Mouse (Mus musculus) neural tube, embryonic 14.5 days (tissue): ENCODE results near the gene Camk2g. TPM values are rescaled to one million over a fixed set of nuclear protein-coding genes. Genes with fewer than 3 reads are reported as not detected.

Experiments used
- ATAC-seq: fragments of 200-750 bp; cut with Nextera tagmentation; 2 replicates; pipeline ENCODE4 v1.8.0; 2017; ENCODE audit warnings: low read depth, mild to moderate bottlenecking, moderate TSS enrichment, moderate library complexity
- H3K27ac ChIP-seq: fragments of 300-500 bp; sonication (generic); 2 replicates; pipeline ENCODE4 v1.5.1; 2014; ENCODE audit warnings: low read depth, mild to moderate bottlenecking, control low read depth, low read length, moderate library complexity, mixed read lengths
- H3K27me3 ChIP-seq: fragments of 300-500 bp; sonication (generic); 2 replicates; pipeline ENCODE4 v1.6.1; 2014; ENCODE audit warnings: low read length; ENCODE audit not compliant: control insufficient read depth, insufficient read depth
- H3K36me3 ChIP-seq: fragments of 300-500 bp; sonication (generic); 2 replicates; pipeline ENCODE4 v1.6.1; 2014; ENCODE audit warnings: low read length, mixed read lengths; ENCODE audit not compliant: control insufficient read depth, insufficient read depth
- H3K4me1 ChIP-seq: fragments of 300-500 bp; sonication (generic); 2 replicates; pipeline ENCODE4 v1.6.1; 2014; ENCODE audit warnings: low read length; ENCODE audit not compliant: control insufficient read depth, insufficient read depth
- H3K4me2 ChIP-seq: fragments of 300-500 bp; sonication (generic); 2 replicates; pipeline ENCODE4 v1.6.1; 2014; ENCODE audit warnings: mild to moderate bottlenecking, low read depth, low read length, control low read depth
- H3K4me3 ChIP-seq: fragments of 300-500 bp; sonication (generic); 2 replicates; pipeline ENCODE4 v1.5.1; 2014; ENCODE audit warnings: low read depth, low read length, control low read depth, mixed read lengths
- H3K9ac ChIP-seq: fragments of 300-500 bp; sonication (generic); replicated peaks from 2 replicates; pipeline ENCODE4 v1.6.1; 2014; ENCODE audit warnings: low read depth, mild to moderate bottlenecking, control low read depth, low read length, mixed read lengths
- H3K9me3 ChIP-seq: fragments of 300-500 bp; sonication (generic); 2 replicates; pipeline ENCODE4 v1.6.1; 2016; ENCODE audit warnings: low read length; ENCODE audit not compliant: control insufficient read depth
- WGBS: fragments of 180-500 bp; shearing (Covaris S2); extraction: QIAGEN DNeasy Blood & Tissue Kit; methylation state at CpG from one replicate; pipeline ENCODE4 v1.1.7; 2014; 5-methylcytosine and 5-hydroxymethylcytosine counted together
- polyA plus RNA-seq: library from polyadenylated mRNA; unstranded; fragments of >200 nt; fragmentation: Nextera tagmentation; extraction: Ambion mirVana; gene quantifications from 2 replicates; pipeline ENCODE4 v1.2.1, GENCODE M21; 2014

Gene Camk2g
- polyA plus RNA-seq, 1 experiment from 2014 or later = 232 TPM

DNA sequence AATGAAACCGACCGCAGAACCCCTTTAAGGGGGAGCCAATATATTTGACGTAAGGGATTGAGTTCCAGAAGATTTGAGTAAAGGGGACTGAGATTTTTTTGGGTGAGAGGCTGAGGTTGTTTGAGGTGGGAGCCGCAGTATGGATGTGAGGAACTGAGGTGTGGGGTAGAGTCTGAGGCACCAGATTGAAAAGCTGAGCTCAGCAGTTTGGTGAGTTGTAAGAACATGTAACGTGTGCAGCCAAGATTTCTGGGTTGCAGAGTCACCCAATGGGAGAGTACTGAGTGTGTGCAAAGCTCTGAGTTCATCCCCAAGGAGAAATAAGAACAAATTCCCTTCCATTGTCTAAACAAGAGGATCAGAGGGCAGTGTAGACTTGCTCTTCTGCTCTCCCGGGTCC is 4.4 kb upstream of the Camk2g start:
- Histone ChIP-seq H3K36me3 (no peaks in the 10 kb centered on the region), H3K4me3 (no peak overlapping the region), H3K27ac (no peak overlapping the region), H3K9me3 (no peaks in the 10 kb centered on the region), H3K4me1 (peaks cover 13% of the 10 kb centered on the region; the same call in 1 of the 2 replicates), H3K4me2 (no peak overlapping the region), H3K9ac (no peak overlapping the region), H3K27me3 (no peaks in the 10 kb centered on the region)
- WGBS = 86% methylated on average over 6 of the region's 6 CpGs
- no peak for ATAC-seq

DNA sequence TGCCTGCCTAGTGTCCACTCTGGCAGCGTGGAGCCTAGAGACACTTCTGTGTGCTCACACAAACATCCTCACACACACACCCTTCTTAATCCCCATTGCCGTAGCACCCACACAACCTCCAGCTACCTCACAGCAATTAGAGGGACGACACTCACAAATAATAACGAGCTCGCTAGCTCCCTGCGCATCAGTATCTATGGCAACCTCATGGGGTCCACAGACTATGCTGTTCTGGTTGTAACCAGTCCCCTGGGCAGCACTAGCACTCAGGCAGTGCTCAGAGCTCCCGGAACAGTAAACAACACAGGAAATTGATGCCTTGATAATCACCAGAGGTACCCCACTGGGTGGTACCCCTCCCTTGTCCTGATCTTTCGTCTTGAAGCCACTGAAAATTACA is 2.8 kb upstream of the Camk2g start:
- ATAC-seq = peak; percentile 52; the same call in 1 of the 2 replicates
- Histone ChIP-seq H3K36me3 (no peaks in the 10 kb centered on the region), H3K9ac (0 out of 2 replicates have a peak overlapping the region, but pooled peaks have one; percentile 11), H3K4me2 (peak overlapping the region; percentile 23; the same call in 1 of the 2 replicates), H3K27me3 (no peaks in the 10 kb centered on the region), H3K4me3 (no peak overlapping the region), H3K4me1 (peaks cover 20% of the 10 kb centered on the region), H3K9me3 (no peaks in the 10 kb centered on the region), H3K27ac (0 out of 2 replicates have a peak overlapping the region, but pooled peaks have one; percentile 29)
- WGBS = 17% methylated on average over 8 of the region's 8 CpGs

DNA sequence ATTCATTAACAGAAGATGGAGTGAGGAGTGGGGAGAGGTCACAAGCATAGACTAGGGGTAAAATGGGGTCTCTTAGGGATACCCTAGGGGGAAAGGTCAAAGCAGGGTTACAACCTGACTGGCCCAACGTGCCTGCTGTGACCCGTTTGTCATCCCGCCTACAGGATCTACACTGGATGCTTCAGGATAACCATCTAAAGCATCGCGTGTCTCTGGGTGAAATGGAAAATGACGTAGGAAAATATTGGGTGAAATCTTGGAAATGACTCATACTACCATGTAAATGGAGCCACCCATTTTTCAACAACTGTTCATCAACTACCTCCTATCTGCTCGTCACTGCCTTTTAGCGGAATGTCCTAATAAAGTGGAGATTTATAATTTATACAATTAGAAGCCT is 2.3 kb upstream of the Camk2g start:
- Histone ChIP-seq H3K9ac (no peak overlapping the region), H3K9me3 (no peaks in the 10 kb centered on the region), H3K4me3 (no peak overlapping the region), H3K4me1 (peaks cover 24% of the 10 kb centered on the region), H3K27ac (0 out of 2 replicates have a peak overlapping the region, but pooled peaks have one; percentile 29), H3K27me3 (no peaks in the 10 kb centered on the region), H3K4me2 (no peak overlapping the region), H3K36me3 (peaks cover 3% of the 10 kb centered on the region; the same call in 1 of the 2 replicates)
- WGBS = 72% methylated on average over 8 of the region's 8 CpGs
- no peak for ATAC-seq

DNA sequence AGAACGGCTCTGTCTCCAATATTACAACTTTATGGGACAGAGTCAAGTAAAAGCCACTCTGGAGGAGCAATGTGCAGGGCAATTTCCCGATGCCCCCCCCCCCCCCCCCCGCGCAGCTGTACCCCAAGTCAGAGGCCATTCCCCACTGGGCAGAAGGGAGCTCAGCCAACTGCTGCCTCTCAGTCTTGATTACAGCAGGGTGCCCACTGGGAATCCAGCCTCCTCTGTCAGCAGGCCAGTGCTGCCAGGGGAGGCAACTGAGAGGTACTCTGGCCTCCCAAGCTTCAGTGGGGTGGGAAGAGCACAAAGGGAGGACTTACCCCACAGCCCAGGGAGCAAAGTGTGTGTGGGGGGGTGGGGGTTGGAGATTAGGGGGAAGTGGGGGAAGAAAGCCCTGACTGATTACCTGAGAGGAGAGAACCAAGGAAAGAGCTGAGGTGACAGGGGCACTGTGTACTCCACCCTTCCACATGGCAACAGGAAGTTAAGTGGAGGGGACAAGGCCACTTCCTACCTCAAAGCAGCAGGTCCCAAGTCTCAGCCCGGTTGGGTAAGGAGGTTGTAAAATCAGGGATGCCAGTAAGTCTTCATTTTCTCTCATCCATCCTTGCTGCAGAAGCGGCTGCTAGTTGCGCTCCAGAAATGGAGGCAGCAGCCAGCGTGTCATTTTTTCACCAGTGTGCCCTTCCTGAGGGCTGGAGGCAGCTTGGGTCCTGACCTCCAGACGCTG is 1.7 kb upstream of the Camk2g start:
- Histone ChIP-seq H3K9me3 (no peaks in the 10 kb centered on the region), H3K9ac (no peak overlapping the region)
- 29% methylated on average over 9 of the region's 9 CpGs for WGBS

DNA sequence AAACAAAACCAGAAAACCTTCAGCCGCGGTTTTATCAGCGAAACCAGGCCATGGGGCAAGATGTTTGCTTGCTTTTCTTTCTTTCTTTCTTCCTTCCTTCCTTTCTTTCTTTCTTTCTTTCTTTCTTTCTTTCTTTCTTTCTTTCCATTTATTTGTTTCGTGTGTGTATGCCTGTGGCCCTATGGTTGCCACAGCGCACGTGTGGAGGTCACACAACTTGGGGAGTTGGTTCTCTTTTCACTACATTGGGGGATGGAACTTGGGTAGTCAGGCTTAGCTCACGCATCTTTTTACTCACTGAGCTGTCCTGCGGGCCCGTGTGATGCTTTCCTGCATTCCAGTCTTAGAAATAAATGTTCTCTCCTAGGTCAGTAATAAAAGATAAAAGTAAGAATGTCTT is 701 bp upstream of the Camk2g start:
- 8% methylated on average over 9 of the region's 9 CpGs for WGBS
- Histone ChIP-seq H3K36me3 (peaks cover 7% of the 10 kb centered on the region), H3K9me3 (no peaks in the 10 kb centered on the region), H3K4me1 (peaks cover 24% of the 10 kb centered on the region), H3K27me3 (no peaks in the 10 kb centered on the region), H3K4me2 (peak overlapping the region; percentile 74), H3K4me3 (peak overlapping the region; percentile 71), H3K27ac (no peak overlapping the region), H3K9ac (no peak overlapping the region)
- no peak for ATAC-seq

More for the DNA sequence above, 1.7 kb upstream of the Camk2g start:
- Histone ChIP-seq H3K27me3 (no peaks in the 10 kb centered on the region), H3K4me2 (no peak overlapping the region), H3K27ac (no peak overlapping the region), H3K36me3 (peaks cover 7% of the 10 kb centered on the region; the same call in 1 of the 2 replicates), H3K4me1 (peaks cover 24% of the 10 kb centered on the region), H3K4me3 (no peak overlapping the region)
- no peak for ATAC-seq

DNA sequence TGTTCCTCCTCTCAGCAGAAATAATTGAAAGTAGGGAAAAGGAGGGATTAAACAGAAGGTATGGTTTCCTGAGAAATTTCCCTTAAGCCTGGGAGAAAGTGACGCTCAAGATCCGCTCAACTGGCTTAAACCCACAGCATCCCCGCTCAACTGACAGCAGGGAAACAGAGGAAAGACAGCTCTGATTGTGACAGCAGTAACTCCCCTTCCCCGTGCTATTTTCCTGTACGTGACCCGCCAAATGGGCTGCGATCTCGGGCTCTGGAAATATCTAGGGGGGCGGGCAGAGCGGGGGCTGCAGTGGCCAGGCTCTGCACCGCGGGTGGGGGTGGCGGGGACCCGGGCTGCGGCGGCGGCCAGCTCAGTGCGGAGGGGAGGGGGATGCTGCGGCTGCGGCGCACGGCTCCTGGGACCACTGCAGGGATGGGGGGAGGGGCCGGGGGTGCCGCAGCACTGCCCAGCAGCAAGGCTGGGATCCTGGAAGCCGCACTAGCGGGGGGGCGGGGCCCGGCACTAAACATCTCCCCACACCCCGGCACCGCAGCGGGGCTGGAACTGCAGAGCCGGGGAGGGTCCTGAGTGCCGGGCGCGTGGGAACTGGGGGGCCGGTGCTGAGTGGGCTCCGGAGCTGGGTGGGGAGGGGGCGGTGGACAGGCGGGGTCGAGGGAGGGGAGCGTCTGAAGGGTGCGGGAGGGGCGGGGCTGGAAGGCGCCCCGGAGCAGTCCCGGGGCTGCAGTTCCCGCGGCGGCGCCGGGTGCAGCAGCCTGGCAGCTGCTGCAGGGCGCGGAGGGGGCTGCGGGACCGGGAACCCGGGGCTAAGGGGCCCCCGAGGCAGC is 748 bp downstream of the Camk2g start:
- Histone ChIP-seq H3K4me1 (peaks cover 24% of the 10 kb centered on the region), H3K36me3 (peaks cover 8% of the 10 kb centered on the region), H3K9ac (peak overlapping the region; percentile 85), H3K27me3 (no peaks in the 10 kb centered on the region), H3K9me3 (no peaks in the 10 kb centered on the region), H3K27ac (peak overlapping the region; percentile 83), H3K4me2 (peak overlapping the region; percentile 74), H3K4me3 (peak overlapping the region; percentile 71)
- peak; percentile 66 for ATAC-seq
- WGBS = under 1% methylated on average over 44 of the region's 57 CpGs

DNA sequence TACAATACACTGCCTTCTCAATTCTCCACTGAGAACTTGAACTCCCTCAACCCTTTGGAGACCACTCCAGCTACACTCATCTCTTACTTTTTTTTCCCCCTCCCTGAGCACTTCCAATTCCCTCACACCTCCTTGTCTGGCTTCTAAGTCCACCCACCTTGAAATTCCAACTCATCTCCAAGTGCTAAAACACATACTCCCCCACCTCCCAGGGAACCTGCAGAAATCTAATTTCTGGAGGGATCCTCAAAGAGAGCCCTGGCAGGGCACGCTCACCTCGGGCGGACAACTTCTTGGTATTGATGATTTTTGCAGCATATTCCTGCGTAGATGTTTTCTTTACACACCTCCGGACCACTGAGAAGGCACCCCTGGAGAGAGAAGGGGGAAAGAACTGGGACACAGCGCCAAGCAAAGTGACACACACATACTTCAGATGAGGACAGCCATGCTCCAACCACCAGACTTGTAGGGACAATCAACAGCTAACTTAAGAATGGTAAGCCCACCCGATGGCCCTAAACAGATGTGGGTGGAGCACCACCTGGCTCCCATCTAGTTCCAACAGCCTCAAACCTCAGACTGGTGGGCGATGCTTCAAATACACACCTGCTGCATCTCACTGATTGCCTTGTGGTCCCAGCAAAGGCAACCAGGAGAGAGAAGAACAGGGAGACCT is 1.5 kb downstream of the Camk2g start:
- ATAC-seq = no peak
- peaks cover 15% of the 10 kb centered on the region for H3K36me3 ChIP-seq
- peak overlapping the region; percentile 71 for H3K4me3 ChIP-seq
- no peak overlapping the region; the same call in 1 of the 2 replicates for H3K27ac ChIP-seq
- no peaks in the 10 kb centered on the region for H3K9me3 ChIP-seq
- H3K9ac ChIP-seq = peak overlapping the region; percentile 85
- H3K27me3 ChIP-seq = no peaks in the 10 kb centered on the region
- WGBS = 71% methylated on average over 8 of the region's 8 CpGs
- H3K4me2 ChIP-seq = peak overlapping the region; percentile 74
- H3K4me1 ChIP-seq = peaks cover 25% of the 10 kb centered on the region

DNA sequence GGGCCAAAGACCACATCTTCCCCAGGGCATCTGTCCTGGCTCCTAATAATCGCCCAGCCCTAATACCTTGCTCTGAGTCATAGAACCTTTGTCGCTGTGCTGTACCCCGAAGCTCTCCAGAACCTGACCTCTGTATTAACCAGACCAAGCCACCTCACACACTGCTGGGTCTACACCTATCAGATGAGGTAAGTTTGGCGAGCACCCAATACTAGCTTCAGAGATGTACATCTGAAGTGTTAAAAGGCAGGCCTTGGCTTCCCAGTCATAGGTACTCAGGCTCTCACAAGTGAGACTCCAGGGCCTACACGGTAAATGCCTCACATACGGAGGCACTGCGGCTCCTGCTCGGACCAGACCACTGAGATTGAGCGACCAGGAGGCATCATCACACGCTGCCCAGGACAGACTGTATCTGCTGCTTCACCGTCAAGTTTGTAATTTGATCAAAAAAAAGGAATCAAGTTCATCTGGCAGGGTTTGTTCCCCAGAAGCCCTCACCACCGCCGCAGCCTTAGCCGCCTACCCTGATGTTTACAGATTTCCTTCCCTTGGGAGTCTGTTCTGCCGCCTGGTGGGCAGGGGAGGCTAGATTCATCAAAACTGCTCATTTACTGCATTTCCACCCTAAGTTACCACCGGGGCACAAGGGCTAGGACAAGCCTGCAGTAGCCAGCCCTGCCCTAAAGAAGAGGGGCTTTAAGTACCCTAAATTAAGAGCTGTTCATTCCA is 2.2 kb downstream of the Camk2g start:
- no peak overlapping the region for H3K4me3 ChIP-seq
- peaks cover 16% of the 10 kb centered on the region for H3K36me3 ChIP-seq
- no peak for ATAC-seq
- H3K9me3 ChIP-seq = no peaks in the 10 kb centered on the region
- H3K27me3 ChIP-seq = no peaks in the 10 kb centered on the region
- H3K4me2 ChIP-seq = no peak overlapping the region; the same call in 1 of the 2 replicates
- H3K9ac ChIP-seq = no peak overlapping the region
- peaks cover 27% of the 10 kb centered on the region for H3K4me1 ChIP-seq
- 73% methylated on average over 16 of the region's 16 CpGs for WGBS
- no peak overlapping the region for H3K27ac ChIP-seq
